Mouse (Mus musculus): ENCODE results near the gene A630001G21Rik.

Gene A630001G21Rik

DNA sequence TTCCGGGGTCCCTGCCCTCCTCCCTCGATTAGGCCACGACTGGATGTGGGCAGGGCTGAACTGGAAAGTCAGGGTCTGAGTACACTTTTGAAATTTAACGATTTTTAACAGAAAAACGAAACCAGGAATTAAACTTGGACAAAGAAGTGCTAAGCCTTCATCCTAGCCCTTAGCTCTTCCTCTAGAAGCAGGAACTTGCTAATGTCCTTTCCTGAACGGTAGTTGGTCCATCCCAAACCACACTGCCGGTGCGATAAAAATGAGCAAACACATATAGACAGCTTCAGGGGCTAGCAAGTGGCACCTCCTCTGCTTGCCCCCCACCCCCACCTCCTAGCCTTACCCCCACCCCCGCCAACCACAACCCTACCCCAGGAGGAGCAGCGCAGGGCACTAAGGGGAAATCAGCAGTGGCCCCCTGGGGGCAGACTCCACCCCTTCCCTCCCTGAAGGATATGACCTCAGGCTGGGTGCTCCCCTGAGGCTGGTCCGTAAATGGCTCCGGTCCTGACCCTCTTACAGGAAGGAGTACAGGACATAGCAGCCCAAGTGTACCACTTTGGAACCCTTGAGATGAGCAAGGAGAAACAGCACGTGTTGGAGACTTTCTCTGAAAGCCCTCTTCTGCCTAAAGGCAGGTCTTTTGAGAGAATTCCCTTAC, 42.9 kb downstream of the A630001G21Rik start:
- peak; percentile 48 to 62 for DNase-seq (ENCODE audit: low spot score in 2 of 2)

DNA sequence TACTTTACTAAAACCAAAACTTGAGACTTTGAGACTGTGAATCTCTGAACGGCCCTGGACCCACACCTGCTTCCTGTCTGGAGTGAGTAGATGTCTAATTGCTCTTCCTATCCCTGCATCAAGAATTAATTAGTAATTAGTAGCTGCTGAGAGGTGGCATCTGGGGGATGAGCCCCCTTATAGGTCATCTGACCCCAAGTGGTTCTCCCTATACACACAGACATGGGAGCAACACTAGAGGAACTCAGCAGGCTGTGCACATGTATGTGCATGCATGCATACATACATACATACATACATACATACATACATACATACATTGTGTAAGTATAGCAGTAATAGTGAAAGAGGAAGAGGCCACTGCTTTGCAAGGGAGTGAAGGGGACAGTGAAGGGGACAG, 43.9 kb downstream of the A630001G21Rik start:
- no peak for DNase-seq (ENCODE audit: low spot score in 2 of 2)

DNA sequence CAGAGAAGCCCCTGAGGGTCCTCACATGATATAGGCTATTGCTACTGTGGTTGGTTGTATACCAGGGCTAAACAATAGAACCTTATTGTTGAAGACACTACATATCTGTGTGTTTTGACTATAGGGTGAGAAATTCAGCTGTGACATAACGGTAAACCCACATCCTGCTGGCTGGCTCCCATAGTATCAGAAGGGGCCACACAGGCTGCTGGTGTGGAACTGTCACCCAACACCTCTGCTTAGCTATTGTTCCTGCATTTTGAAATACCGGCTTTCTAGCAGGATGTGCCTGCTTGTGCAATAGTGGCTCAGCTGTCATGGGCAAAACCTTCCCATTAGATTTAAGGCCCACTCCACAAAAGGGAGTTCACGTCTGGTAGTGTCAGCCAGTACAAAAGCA, 45.9 kb downstream of the A630001G21Rik start:
- no peak for DNase-seq (ENCODE audit: low spot score in 2 of 2)

DNA sequence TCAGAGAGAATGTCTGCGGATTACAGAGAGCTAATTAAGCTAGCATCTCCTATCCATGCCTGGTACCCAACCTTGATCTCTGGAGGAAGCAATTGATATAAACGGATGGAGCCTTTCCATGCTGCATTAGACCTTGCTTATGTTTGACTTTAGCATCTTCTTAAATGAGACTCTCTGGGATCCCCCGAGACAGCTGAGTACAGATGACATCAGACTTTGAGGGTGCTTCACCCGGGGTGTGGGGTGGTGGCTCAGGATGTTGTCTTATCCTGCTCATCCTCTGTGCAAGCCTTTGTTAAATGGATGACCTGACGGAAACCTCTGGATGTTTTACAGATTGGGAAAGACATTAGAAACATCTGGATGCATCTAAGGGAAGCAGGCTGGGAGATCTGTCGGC, 48.0 kb downstream of the A630001G21Rik start:
- DNase-seq (ENCODE audit: low spot score in 2 of 2) = no peak

DNA sequence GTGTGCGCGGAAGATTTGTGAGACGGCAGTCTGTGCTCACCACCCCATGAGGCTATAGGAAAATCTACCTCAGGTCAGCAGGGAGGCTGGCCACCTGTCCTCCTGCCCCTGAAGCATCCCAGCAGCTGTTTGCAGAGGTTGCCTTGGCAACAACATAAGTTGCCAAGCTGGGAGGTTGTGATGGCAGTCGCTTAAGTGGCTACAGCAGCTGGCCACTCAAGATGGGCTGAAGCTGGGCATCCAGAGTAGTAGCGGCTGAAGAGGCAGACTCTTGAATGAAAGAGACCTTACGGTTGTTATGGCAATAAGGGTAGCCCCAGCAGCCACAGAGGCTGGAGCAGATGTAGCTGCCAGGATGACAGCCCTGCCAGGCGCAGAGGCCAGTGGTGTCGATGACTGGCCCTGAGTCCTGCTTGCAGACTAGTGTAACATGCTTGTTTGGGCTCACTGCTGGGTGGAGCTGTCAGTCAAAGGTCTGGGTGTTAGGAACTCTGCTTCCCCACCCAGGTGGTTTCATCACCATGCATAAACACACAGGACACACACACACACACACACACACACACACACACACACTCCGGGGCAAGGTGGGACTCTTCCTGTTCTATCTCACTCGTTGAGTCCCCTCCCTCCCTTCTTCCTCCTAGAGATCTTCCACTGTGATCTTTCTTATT, 58.1 kb downstream of the A630001G21Rik start:
- DNase-seq (ENCODE audit: low spot score in 2 of 2) = no peak

DNA sequence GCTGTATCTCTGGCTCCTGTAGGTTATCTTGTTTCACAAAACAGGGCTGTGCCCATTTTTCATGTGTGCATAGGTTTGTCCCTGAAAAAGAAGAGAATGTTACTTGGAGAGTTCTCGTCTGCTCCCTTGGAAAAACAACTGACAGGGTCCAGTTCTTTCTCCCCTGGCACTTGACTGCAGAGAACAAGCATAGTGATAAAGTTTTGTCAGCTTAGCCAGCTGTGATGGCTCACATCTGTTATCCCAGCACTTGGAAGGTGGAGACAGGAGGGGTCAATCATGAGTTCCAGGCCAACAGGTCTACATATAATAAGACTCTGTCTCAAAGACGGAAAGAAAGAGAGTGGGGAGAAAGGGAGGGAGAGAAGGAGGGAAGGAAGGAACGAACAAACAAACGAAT, 59.4 kb downstream of the A630001G21Rik start:
- DNase-seq (ENCODE audit: low spot score in 2 of 2) = no peak

DNA sequence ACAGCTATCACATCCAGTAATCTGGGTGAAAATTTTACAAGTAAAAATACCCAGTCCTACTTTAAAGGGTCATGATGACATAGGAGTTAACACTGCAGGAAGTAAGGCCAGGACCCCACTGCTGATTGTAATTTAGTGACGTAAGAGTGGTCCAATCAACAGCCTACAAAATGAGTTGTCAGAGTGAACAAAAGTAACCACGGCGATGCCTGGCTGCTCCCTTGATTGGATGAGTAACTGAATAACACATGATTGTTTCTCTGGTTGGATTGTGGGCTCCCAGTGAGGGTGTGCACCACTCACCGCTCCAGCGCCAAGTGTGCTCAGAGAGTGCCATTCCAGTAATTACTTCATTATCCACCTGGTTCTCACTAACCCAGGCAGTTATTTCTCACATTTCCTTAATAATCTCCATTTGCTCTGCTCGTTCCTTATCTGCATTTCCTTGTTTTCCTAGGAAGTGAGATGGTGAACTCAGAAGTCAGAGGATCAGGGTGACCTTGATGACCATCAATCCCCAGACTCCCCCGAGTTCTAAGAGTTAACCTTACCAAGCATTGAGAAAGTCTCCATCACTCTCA, 61.9 kb downstream of the A630001G21Rik start:
- no peak for DNase-seq (ENCODE audit: low spot score in 2 of 2)

DNA sequence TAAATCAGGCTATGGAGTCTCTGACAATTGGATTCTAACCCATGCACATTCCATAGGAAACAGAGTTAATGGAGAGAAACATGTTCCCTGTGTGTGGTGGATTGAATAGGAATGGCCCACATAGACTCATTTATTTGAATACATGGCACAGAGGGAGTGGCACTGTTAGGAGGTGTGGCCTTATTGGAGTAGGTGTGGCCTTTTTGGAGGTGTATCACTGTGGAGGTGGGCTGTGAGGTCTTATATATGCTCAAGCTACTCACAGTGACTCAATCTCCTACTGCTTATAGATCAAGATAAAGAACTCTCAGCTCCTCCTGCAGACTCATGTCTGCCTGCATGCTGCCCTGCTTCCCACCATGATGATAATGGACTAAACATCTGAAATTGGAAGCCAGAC, 63.9 kb downstream of the A630001G21Rik start:
- no peak for DNase-seq (ENCODE audit: low spot score in 2 of 2)

DNA sequence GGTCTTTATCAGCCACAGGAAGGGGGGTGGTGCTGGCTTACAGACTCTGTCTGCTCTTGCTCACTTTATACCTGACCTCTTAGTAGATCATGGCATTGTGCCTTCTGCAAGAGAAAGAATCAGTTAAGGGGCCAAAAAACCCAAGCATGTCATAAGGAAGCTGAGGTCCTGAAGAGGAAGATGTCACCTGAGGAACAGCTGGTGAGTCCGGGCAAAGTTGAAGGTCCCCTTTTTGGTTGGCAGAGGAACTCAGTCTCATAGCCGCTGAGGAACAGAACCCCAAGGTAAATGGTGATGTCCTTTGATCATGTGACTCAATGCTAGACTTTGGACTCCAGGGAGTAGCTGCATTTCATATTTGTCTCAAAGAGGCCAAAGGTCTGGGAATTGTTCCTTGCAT, 71.7 kb downstream of the A630001G21Rik start:
- no peak for DNase-seq (ENCODE audit: low spot score in 2 of 2)

DNA sequence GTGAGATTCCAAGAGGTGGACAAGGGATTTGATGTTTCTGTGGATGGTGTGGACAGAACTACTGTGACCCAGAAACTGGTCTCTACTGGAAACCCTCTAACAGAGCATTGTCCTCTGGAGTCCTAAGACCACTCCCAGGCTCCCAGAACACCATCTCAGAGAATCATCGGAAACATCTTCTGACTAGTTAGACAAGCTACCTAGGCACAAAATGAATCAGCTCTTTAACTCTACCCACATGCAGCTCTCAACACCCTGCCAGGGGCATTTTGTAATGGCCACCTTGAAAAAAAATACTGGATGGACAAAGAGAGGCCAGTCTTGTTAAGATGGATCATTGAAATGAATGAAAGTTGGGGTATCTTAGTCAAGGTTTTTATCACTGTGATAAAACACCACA, 72.9 kb downstream of the A630001G21Rik start:
- no peak for DNase-seq (ENCODE audit: low spot score in 2 of 2)

DNA sequence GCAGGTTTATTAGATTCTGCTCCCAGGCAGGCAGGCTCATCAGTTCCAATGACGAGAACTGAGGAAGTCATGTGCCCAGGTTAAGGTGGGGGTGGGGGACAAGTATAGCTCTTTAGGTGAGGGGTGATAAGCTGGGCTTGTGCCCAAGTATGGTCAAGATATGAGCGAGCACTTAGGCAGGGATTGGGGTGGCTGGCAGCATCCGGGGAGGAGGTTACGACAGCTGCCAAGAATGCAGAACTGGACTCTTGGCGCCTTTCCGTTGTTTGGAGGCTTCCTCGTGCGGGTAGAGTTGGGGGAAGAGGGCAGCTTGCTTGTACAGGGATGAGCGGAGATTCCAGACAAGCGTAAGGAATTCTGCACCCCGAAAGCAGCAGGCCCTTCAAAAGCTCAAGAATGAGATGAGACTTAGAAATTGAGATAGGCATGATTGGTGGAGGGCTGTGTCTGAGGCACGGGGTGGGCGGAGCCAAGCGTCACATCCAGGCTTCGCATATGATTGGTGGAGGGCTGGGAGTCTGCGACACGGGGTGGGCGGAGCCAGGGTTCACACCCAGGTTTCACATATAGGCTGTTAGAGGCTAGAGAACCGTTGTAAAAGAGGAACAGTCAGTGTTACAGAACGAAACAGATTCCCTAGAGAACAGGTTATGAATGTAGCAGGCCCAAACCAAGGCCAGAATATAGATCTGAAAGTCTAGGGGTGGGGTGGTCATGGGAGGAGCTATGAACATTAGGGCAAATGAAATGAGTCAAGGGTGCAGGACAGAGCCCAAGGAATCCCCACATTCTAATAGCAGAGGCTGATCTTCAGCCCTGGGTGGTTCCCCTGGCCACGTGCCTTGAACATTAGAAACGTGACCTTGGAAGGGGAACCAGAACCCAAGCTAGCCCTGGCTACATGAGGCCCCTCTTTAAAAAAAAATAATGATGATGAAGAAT, 74.9 kb downstream of the A630001G21Rik start:
- peak; percentile 80 to 87 for DNase-seq (ENCODE audit: low spot score in 2 of 2)

DNA sequence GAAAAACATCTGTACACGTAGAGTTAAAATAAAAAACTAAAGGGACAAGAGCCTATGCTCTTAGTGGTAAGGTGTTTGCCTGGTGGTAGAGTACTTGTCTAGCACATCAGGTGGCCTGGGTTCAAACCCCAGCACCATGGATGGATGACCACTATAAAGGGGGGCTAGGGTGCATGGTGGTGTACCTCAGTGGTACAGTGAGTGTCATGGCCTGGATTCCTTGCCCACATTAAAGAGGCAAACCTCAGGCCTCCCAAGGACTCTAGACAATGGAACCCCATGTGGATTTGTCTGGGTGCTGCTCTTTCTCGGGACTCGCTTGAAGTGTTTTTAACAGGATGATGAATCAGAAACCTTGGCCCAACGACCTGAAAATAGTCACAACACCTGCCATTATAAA, 75.9 kb downstream of the A630001G21Rik start:
- no peak for DNase-seq (ENCODE audit: low spot score in 2 of 2)

DNA sequence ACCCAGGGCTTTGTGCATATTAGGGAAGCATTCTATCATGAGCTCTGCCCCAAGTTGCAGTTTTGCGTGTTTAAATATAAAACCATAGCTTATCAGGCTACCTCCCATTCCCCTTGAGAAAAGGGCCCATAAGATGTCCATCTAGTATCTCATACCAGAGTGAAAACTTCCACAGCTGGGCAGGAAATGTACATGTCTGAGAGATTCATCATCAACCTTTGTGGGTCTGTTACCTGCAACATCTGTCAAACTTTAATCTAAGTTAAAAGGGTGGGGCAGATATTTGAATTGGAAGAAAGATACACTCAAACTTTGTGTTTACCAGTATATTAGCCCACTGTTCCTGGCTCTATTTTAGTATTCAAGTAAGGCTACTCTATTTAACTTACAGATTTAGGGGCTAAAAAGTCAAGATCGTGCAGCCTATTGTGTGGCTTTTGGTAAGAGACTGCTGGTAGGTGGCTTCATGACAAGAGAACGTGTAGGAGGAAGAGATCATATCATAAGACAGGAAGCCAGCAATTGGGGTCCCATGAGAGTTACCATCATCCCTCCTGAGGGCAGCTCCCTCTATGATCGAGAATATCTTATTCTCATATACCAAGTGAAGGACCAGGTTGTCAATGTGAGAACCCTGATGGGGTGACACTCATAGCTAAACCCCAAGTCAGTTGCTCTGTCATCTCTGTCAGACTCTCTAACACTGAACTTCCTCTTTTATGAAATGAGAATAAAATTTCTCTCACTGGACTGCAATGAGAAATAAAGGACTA, 80.5 kb downstream of the A630001G21Rik start:
- no peak for DNase-seq (ENCODE audit: low spot score in 2 of 2)

DNA sequence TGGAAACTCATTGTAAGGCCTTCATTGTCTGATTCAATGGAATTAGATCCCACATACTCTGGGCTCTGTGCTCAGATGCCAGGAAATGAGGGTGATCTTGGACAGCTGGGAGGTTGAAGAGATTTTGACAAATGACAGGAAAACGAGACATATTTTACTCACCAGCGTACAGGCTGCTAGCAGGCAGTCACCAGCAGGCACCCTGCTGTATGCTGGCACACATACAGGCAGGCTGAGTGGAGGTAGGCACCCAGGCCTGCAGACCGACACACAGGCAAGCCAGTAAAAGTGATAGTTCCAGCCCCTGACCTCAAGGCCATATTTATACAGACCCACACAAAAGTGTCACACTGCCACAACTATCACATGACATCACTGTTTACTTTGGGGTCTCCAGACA, 82.8 kb downstream of the A630001G21Rik start:
- no peak for DNase-seq (ENCODE audit: low spot score in 2 of 2)

DNA sequence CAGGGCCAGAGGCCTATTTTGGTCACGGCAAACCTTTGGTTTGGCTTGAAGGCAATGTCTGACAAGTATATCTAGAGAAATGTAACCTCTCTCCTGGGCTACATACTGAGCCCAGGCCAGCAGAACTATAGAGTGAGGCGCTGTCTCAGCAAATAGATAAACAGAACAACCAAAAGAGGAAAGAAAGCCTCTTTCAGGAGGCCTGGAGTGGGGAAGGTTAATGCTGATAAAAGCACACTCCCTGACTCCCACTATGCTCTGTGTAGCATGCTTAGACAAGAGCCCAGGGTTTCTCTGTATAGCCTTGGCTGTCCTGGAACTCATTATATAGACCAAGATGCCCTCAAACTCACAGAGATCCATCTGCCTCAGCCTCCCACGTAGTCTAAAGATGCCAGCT, 85.2 kb downstream of the A630001G21Rik start:
- DNase-seq (ENCODE audit: low spot score in 2 of 2) = no peak

DNA sequence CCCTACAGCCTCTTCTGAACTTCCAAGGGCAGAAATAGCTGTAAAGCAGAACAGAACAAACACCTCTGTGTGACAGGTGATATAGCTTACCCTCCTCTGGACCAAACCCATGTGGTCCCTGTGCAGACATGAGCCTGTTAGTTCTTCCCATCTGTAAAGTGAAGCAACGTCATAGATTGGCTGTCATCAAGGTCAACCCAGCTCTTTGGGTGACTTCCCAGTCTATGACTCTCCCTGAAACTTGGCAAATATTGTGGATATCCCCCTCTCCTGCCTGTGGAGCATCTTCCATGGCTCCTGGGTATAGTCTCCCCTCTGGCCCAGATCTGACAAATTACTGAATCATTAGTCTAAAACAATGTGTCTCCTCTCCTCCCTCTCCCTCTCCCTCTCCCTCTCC, 86.2 kb downstream of the A630001G21Rik start:
- DNase-seq (ENCODE audit: low spot score in 2 of 2) = no peak

DNA sequence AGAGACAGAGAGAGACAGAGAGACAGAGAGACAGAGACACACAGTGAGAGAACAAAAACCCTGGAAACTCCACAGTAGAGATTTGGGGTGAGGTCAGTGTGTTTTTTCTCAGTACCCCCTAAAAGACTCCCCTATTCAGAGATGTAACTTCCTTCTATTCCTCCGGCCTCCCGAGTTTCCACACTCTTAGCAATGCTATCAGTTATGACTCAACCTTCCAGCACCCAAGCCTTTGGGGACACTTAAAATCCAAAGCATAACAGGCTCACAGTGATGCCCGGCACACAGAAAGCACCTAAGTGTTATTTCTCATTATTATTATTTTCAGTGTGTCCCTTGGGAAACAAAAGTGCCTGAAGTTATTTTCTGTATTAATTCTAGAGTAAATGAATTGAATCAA, 87.9 kb downstream of the A630001G21Rik start:
- no peak for DNase-seq (ENCODE audit: low spot score in 2 of 2)

DNA sequence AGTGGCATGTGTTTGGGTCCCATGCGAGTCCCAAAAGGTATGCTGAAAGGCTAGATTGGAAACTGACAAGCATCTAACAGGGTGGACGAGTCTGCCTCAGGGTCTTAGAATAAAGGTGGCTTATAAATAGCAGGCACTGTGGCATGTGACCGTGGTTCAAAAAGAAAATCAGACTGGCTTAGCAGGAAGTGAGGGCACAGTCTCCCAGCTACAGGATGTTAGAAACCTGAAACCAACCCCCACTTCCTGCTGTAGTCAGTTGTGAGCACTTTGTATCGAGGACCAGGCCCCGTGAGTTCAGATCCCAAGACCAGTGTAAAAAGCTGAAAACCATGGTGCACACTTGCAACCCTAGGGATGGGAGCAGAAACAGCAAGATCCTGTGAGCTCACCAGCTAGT, 91.1 kb downstream of the A630001G21Rik start:
- peak in 1 of 2 experiments; percentile 9 for DNase-seq (ENCODE audit: low spot score in 2 of 2)

DNA sequence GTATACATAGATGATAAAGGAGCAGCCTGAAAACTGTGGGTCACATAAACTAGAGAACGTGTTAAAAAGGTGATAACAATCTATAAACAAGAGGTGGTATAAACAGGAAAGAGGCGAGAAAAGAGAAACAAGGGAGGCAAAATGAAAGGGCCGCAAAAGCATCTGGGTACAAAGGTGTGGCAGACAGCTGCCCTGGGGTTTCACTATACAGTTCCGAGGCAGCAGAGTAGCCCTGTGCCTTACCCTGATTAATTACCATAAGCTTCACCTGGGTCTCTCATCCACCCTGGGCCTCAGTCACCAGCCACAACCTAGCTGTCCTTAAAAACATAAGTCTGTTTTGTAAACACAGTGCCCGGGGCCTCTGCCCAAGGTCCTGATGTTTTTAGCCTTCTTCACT, 91.8 kb downstream of the A630001G21Rik start:
- no peak for DNase-seq (ENCODE audit: low spot score in 2 of 2)

DNA sequence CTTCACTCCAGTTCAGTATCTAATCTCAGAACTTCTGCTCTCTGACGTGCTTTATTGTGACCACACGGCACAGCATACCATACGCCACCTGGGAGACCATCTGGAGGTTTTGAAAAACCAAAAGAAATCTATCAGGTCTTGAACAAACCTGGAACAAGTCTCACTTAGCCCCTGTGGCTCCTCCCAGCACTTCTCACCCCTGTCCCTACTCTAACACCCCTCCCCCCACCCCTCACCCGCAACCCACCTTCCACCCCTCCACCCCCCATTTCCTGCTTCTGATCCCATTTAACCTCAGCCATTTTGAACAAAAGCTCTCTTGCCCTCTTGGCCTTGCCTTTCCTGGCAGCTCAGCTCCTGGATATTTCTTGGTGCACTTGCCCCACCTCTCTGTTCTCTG, 98.2 kb downstream of the A630001G21Rik start:
- no peak for DNase-seq (ENCODE audit: low spot score in 2 of 2)
